Comparison of ENCODE assay signal across 34 mouse cellular contexts in the genomic region with DNA sequence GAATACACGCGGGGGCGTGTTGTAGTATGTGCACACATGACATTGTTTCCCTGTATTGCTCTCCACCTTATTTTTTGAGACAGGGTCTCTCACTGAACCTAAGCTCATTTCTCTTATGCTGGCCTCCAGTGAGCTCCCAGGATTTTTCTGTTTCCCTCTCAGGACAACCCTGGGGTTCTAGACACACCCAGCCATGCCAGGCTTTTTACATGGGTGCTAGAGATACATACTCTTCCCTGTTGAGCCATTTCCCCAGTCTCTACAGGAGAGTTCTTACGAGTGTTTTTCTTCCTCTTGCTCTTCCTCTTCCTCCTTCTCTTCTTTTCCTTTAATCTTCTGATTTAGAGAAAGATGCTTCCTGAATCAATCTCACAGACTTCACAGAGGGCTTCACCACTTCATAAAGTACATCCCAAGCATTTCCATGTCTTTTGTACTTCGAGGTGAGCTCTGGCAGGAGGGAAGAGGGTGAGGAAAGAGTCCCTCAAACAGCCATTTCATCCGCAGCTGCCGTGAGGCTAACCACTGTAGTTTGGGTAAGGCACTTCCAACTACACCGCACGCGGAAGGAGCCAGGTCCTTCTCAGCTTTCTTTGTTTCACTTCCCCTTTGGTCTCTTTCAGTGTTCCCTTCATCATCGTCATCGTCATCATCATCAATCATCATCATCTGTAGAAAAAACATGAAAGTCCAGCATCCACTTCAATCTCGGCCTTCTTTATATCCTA. TPM values are rescaled to one million over a fixed set of nuclear protein-coding genes. Genes with fewer than 3 reads are reported as not detected.
DNase-seq lines count a peak whose midpoint lies in the region; ATAC-seq and TF ChIP-seq lines count a peak whose summit lies in the region.
"Had no signal": no experiment of that assay in that cellular context is flagged by ENCODE, and none has a peak within 500 bp of the region (broad histone marks: within the 10 kb centered on the region; RNA-seq: fewer than 3 reads in every experiment).

No protein-coding gene starts in this region.

- no peak for TF ChIP-seq POLR2A in lung, adult 2 months (IDR thresholded peaks at IDR 0.05; ENCODE audit: borderline replicate concordance, extremely low read depth, low read depth, low read length)

- DNase-seq in lung, postnatal 0 days (ENCODE audit: low spot score): no peak
- DNase-seq in lung, adult 2 months: no peak
- peak; percentile 8 to 9 for DNase-seq in monocyte, adult 2 months (ENCODE audit: low read depth in 1 of 2, low spot score in 2 of 2)
- DNase-seq in layer of hippocampus, adult 11-12 months (ENCODE audit: low spot score): no peak
- DNase-seq in forebrain, embryonic 11.5 days (ENCODE audit: low spot score): no peak
- no peak for DNase-seq in heart, adult 8-10 months (ENCODE audit: low spot score)
- DNase-seq: adrenal gland, adult 8-10 months; cerebellum, adult 2 months; cerebellum, postnatal 14 days; gastrocnemius, postnatal 25 days; heart, adult 2 months; heart, postnatal 14 days; kidney, adult 9 months; kidney, postnatal 10 days; layer of hippocampus, adult 9-11 months; lung, postnatal 36 days; right cerebral cortex, adult 18-20 months; thymus, adult 18-20 months; thymus, postnatal 25 days had no signal

- ATAC-seq in lung, postnatal 0 days: no peak
- ATAC-seq in common myeloid progenitor, adult 5-6 weeks (replicated peaks; ENCODE audit: low read depth, poor library complexity, severe bottlenecking): peak; percentile 94
- ATAC-seq in forebrain, embryonic 11.5 days (replicated peaks; ENCODE audit: low FRiP score): no peak
- ATAC-seq: forebrain, embryonic 14.5 days; hindbrain, postnatal 0 days; intestine, postnatal 0 days; midbrain, embryonic 13.5 days had no signal

- no peaks in the 10 kb centered on the region for H3K27me3 ChIP-seq in lung, postnatal 0 days (replicated peaks; ENCODE audit: insufficient read depth, low read length)
- H3K27me3 ChIP-seq in forebrain, embryonic 11.5 days (ENCODE audit: control insufficient read depth, insufficient read depth, low read length): no peaks in the 10 kb centered on the region
- H3K27me3 ChIP-seq: hindbrain, embryonic 12.5 days; limb, embryonic 12.5 days; liver, embryonic 15.5 days; lung, embryonic 15.5 days; midbrain, embryonic 13.5 days had no signal

- no peak for TF ChIP-seq CTCF in lung, postnatal 0 days (IDR thresholded peaks at IDR 0.05)
- no peak for TF ChIP-seq CTCF in lung, adult 2 months (IDR thresholded peaks at IDR 0.05; ENCODE audit: insufficient read depth, low read length)

- no peak overlapping the region for H3K4me3 ChIP-seq in lung, postnatal 0 days (ENCODE audit: low read depth, low read length)
- H3K4me3 ChIP-seq in lung, adult 2 months (replicated peaks; ENCODE audit: extremely low read depth, low read depth, low read length): no peak overlapping the region
- no peak overlapping the region for H3K4me3 ChIP-seq in forebrain, embryonic 11.5 days (ENCODE audit: low read depth, low read length)
- H3K4me3 ChIP-seq: heart, adult 2 months; hindbrain, embryonic 12.5 days; limb, embryonic 12.5 days; liver, embryonic 15.5 days; lung, embryonic 15.5 days; midbrain, embryonic 13.5 days had no signal

- H3K9ac ChIP-seq in lung, postnatal 0 days (replicated peaks; ENCODE audit: low read depth): no peak overlapping the region
- H3K9ac ChIP-seq in forebrain, embryonic 11.5 days (ENCODE audit: low read length): no peak overlapping the region
- H3K9ac ChIP-seq: hindbrain, embryonic 12.5 days; limb, embryonic 12.5 days; liver, embryonic 15.5 days; lung, embryonic 15.5 days; midbrain, embryonic 13.5 days had no signal

- no peak for TF ChIP-seq EP300 in lung, postnatal 0 days (IDR thresholded peaks at IDR 0.05)

- 0 out of 2 replicates have a peak overlapping the region, but pooled peaks have one; percentile 4 for H3K27ac ChIP-seq in lung, postnatal 0 days (ENCODE audit: low read length)
- no peak overlapping the region for H3K27ac ChIP-seq in forebrain, embryonic 11.5 days (ENCODE audit: low read depth, low read length)
- H3K27ac ChIP-seq: heart, adult 2 months; hindbrain, embryonic 12.5 days; hindbrain, postnatal 0 days; limb, embryonic 12.5 days; liver, embryonic 15.5 days; lung, embryonic 15.5 days; midbrain, embryonic 13.5 days; stomach, postnatal 0 days had no signal

- no peaks in the 10 kb centered on the region for H3K36me3 ChIP-seq in lung, postnatal 0 days (ENCODE audit: insufficient read depth, low read length)
- H3K36me3 ChIP-seq in forebrain, embryonic 11.5 days (ENCODE audit: control insufficient read depth, insufficient read depth, low read length): no peaks in the 10 kb centered on the region
- H3K36me3 ChIP-seq: hindbrain, embryonic 12.5 days; limb, embryonic 12.5 days; liver, embryonic 15.5 days; lung, embryonic 15.5 days; midbrain, embryonic 13.5 days had no signal

- no peaks in the 10 kb centered on the region for H3K9me3 ChIP-seq in lung, postnatal 0 days (ENCODE audit: low read length)
- no peaks in the 10 kb centered on the region for H3K9me3 ChIP-seq in forebrain, embryonic 11.5 days (ENCODE audit: control insufficient read depth, low read length)
- H3K9me3 ChIP-seq: hindbrain, embryonic 12.5 days; liver, embryonic 15.5 days; lung, embryonic 15.5 days; midbrain, embryonic 13.5 days had no signal

- H3K4me2 ChIP-seq in lung, postnatal 0 days (replicated peaks; ENCODE audit: low read depth, low read length): no peak overlapping the region
- H3K4me2 ChIP-seq in forebrain, embryonic 11.5 days (ENCODE audit: low read depth, low read length, severe bottlenecking): no peak overlapping the region
- H3K4me2 ChIP-seq: hindbrain, embryonic 12.5 days; limb, embryonic 12.5 days; liver, embryonic 15.5 days; lung, embryonic 15.5 days; midbrain, embryonic 13.5 days had no signal

- WGBS in lung, postnatal 0 days: 79% methylated on average over 13 of the region's 13 CpGs
- 76% methylated on average over 13 of the region's 13 CpGs for WGBS in lung, adult 2 months
- 93% methylated on average over 13 of the region's 13 CpGs for WGBS in forebrain, embryonic 11.5 days

- H3K4me1 ChIP-seq in lung, postnatal 0 days (ENCODE audit: insufficient read depth, low read depth, low read length): no peaks in the 10 kb centered on the region
- no peaks in the 10 kb centered on the region for H3K4me1 ChIP-seq in lung, adult 2 months (ENCODE audit: control insufficient read depth, insufficient read depth, low read length)
- no peaks in the 10 kb centered on the region for H3K4me1 ChIP-seq in forebrain, embryonic 11.5 days (replicated peaks; ENCODE audit: control insufficient read depth, insufficient read depth, low read length)
- H3K4me1 ChIP-seq: hindbrain, embryonic 12.5 days; limb, embryonic 12.5 days; liver, embryonic 15.5 days; lung, embryonic 15.5 days; midbrain, embryonic 13.5 days had no signal

RNA-seq across cellular contexts. Expression of a gene that starts 28.2 kb away (rescaled TPM):
- polyA plus RNA-seq in lung, postnatal 0 days (2015; fragmentation: Nextera tagmentation; extraction: Ambion mirVana): 22.9 and 23.5 TPM in 2 replicates
- 10.0 and 15.2 TPM in 2 replicates for polyA plus RNA-seq in lung, adult 2 months (2012; rRNA removed)
- 34.9 and 73.0 TPM in 2 replicates for total RNA-seq in common myeloid progenitor, adult 5-6 weeks (2017)
- 20.9 and 26.5 TPM in 2 replicates for polyA plus RNA-seq in forebrain, embryonic 11.5 days (2014; fragmentation: Nextera tagmentation; extraction: Ambion mirVana)
- 10 to 100 TPM; 21.8 to 26.5 (median 24.0) TPM for total RNA-seq in heart, adult 8-10 months (2022)

RNA-seq across cellular contexts. Expression of a gene that starts 33.1 kb away (rescaled TPM):
- polyA plus RNA-seq in lung, postnatal 0 days (2015; fragmentation: Nextera tagmentation; extraction: Ambion mirVana): 0.04 TPM in 1 of 2 replicates, not detected in the other
- not detected in 2 replicates for polyA plus RNA-seq in lung, adult 2 months (2012; rRNA removed)
- total RNA-seq in common myeloid progenitor, adult 5-6 weeks (2017): 0.44 TPM in 1 of 2 replicates, not detected in the other
- polyA plus RNA-seq in forebrain, embryonic 11.5 days (2014; fragmentation: Nextera tagmentation; extraction: Ambion mirVana): 0.24 TPM in 1 of 2 replicates, not detected in the other
- not detected for total RNA-seq in heart, adult 8-10 months (2022)
- total RNA-seq: gastrocnemius, adult 18-20 months; gastrocnemius, postnatal 25 days; heart, adult 2 months; heart, postnatal 14 days; liver, adult 2 months had no signal
- polyA plus RNA-seq: embryonic facial prominence, embryonic 11.5 days; forebrain, embryonic 14.5 days; heart, adult 2 months; heart, embryonic 14.5 days; hindbrain, embryonic 12.5 days; intestine, postnatal 0 days; liver, adult 2 months; liver, embryonic 15.5 days; lung, embryonic 15.5 days; neural tube, embryonic 11.5 days; stomach, postnatal 0 days had no signal

Comparison
In these comparisons a context has a peak if more than half of its experiments do, and no peak if none do; other contexts are left out.
1. DNase-seq: peak in monocyte, adult 2 months (2 of 2); none in lung, postnatal 0 days (single experiment), lung, adult 2 months (single experiment), layer of hippocampus, adult 11-12 months (single experiment), forebrain, embryonic 11.5 days (single experiment) and heart, adult 8-10 months (single experiment).